Mouse (Mus musculus) spleen, adult 18-20 months (tissue): ENCODE measurements around the gene Sv2c.
"Not testable (repeated sequence)": the region's sequence is repeated elsewhere in the genome, so short reads cannot be mapped to it uniquely, and the experiment has no call there.

Source experiments
- DNase-seq, 2 experiments: peaks; one replicate each; pipeline ENCODE4 v3.0.0; 2022; ENCODE audit warnings: mixed read lengths in 2 of 2

The Sv2c gene

DNA sequence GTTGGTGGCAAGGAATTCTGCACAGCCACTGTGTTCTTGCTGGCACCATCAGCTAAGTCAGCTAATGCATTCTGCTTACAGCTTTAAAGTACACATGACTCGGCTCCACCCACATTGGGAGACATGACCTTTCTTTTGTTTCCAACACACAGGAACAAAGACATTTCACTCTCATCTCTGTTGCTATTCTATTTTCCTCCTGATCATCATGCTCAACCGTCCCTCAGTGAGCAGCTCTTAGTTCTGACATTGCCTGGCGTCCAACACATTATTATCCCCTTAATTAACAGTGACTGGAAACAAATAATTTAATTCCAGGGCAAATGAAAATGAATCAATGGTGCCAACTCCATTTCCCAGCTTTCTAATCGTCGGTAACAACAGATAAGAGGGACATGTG is 87.0 kb downstream of the Sv2c start:
- DNase-seq: no peak

DNA sequence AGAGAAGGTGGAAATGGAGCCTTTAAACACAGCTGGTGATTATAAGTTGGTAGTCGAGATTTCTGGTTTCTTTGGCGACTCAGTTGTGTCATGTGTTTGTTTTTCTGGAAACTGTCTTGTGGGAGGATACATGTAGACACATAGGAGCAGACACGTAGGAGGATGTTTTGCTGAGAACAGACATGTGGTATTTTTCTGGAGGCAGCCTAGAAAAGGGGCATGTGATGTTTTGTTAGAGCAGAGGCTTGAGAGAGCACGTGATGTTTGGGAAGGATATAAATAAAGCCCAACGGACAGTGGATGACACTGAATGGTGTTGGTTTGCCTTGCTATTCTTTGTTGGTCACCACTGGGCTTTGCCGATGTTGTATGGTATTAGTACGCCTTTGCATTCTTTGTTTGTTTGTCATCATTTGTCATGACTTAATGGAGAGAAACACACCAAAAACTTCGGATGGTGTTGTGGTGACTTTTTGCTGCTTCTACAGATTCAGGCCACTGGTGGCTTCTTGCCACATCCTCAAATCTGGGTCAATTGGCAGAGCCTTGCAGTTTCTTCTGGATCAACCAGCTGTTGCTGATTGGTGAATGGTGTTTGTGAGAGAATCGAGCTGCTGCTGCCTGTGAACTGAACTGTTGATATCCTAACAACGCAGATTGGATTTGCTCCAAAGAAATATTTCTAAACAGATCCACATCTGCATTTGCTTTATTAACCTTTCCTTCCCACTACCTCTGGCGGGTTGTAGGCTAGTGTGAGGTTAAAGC is 91.9 kb downstream of the Sv2c start:
- DNase-seq: no peak

GRCm38 (mm10) chr13:96039536-96039935 is 92.8 kb downstream of the Sv2c start:
- DNase-seq: no peak

- DNase-seq: peak in 1 of 2 experiments; percentile 27
Observed at GRCm38 (mm10) chr13:96030368-96031223, 101.8 kb downstream of the Sv2c start.

- no peak for DNase-seq
Observed at GRCm38 (mm10) chr13:96023858-96024257, 108.5 kb downstream of the Sv2c start.

DNA sequence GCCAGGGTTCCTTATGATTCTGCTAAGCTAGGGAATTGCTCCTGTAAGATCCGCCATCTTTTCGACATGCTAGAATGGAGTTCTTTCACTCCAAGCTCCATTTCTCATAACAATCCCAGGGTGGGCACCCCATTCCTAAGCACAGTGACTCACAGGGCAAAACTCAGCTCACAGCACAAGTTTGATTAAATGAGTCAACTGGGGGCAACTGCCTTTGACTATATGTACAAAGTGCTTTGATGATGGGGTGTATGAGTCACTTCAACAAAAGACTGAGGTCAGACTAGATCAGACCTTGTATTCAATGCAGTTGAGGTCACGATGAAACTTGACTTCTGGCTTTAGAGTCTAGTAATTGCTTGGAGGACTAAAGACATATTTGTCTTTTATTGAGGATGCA is 116.9 kb downstream of the Sv2c start:
- DNase-seq: no peak

DNA sequence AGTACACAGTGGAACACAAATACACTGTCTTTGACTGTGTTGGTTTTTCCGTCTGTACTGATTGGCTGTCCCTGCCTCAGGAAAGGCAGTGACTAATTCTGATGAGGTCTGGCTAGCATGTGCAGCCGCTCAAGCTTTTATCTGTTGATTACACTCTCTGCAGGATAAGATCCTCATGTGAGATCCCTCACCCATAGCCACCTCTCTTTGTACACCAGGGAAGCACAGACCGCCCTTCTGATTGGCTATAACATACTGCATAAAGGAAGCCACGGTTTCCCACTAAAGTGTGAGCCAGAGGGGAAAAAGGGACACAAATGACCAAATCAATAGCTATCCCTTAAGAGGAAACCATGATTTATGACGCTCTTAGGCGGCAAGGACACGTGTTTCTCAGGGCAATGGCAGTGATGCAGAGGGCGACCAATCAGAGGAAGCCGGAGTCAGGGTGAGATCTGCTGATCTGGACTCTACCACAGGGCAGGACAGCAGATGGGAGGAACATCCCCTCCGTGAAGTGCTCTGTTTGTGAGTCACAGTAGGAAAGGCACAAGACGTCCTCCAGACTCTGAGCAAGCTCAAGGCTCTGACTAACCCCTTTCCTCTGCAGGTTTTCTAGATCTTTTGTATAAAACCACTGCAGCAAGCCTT is 121.4 kb downstream of the Sv2c start:
- no peak for DNase-seq

GRCm38 (mm10) chr13:96008975-96009374 is 123.4 kb downstream of the Sv2c start:
- no peak for DNase-seq

GRCm38 (mm10) chr13:96008154-96008553 is 124.2 kb downstream of the Sv2c start:
- no peak for DNase-seq

- no peak for DNase-seq
Observed at GRCm38 (mm10) chr13:96003539-96003938, 128.8 kb downstream of the Sv2c start.

DNA sequence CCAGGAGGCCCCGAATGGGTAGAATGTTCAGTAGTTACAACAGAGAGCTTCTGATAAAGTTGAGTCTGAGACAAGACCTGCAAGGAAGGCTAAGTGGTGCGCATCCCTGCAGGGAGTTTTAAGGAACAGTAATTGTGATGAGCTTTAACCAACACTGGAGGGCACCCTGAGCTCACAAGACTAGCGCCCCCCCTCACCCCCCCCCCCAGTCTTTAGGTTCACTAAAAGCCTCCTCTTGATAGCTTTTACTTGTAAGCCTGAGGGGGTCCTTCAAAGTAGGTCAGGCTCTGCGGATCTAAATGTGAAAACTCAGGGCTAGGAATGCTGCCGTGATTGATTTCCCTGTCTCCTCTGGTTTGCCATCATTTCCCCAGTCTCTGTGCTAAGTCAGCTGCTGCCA is 129.9 kb downstream of the Sv2c start:
- no peak for DNase-seq

- DNase-seq: no peak
Observed at GRCm38 (mm10) chr13:95999396-95999795, 133.0 kb downstream of the Sv2c start.

- DNase-seq: no peak
Observed at GRCm38 (mm10) chr13:95997294-95997693, 135.1 kb downstream of the Sv2c start.

DNA sequence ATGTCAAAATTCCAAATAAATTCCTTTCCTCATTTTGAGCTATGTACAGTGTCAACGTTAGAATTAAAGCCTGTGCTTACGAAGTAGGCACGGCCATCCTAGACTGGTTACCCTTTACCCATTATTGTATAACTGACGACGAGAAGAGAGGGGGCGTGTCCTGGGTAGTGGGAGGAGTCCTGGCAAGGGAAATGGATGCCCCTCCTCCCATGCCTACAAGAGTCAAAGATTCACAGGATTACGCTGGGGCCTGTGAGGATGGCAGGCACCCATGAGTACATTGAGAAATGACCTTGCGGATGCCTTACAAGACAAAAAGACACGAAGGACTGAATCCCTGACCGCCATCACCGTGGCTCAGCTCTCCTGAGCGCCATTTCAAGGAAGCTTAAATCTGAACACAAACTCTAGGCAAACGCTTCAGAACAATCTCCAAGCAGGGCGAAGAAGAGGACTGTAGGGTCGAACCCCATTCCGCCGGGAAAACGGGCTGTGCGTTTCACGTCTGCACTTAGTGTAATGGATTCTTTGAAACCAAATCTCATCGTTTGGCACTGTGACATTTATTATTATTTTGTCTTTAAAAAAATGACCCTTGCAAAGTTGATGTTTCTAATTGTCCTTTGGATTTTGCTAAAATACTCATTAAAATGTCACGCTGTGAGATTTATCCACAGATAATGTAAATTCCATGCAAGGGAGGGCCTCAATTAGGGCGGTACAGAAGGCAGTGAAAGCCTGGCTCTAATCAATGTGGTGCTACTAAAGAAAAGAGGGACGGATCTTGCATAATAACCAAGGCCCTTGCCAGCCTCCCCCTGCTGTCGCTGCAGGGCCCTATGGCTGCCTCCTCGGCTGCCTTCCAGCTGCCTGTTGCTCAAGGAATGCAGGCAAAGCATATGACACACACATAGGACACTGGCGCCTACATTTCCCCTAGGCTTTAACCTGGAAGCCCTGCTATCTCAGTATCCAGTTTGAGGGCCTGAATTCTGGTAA is 137.4 kb downstream of the Sv2c start:
- DNase-seq: no peak

GRCm38 (mm10) chr13:95988181-95988580 is 144.2 kb downstream of the Sv2c start:
- no peak for DNase-seq

- no peak for DNase-seq
Observed at GRCm38 (mm10) chr13:95987147-95987546, 145.2 kb downstream of the Sv2c start.

DNA sequence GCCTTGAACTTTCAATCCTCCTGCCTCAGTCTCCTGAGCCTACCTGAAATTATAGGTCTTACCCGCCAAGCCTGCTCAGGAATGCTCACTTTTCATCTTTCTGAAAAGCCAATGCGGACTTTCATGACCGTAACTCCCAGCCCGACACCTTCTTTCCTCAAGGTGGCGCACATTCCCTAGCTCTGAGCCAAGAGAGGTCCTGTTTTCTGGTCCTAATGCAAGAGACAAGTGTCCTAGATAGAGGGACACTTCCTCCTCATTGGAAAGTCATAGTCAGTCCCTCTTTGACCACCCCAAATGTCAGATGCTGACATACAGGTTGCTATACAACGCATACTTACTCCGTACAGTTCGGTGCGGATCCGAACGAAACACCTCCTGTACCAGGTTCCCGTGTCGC is 146.0 kb downstream of the Sv2c start:
- no peak for DNase-seq

GRCm38 (mm10) chr13:95975225-95975624 is 157.2 kb downstream of the Sv2c start:
- no peak for DNase-seq

GRCm38 (mm10) chr13:95974106-95974505 is 158.3 kb downstream of the Sv2c start:
- DNase-seq: no peak

GRCm38 (mm10) chr13:95973368-95973958 is 158.9 kb downstream of the Sv2c start:
- peak in 1 of 2 experiments; percentile 59 for DNase-seq

- DNase-seq: not testable (repeated sequence)
Observed at GRCm38 (mm10) chr13:95968031-95968430, 164.3 kb downstream of the Sv2c start.

DNA sequence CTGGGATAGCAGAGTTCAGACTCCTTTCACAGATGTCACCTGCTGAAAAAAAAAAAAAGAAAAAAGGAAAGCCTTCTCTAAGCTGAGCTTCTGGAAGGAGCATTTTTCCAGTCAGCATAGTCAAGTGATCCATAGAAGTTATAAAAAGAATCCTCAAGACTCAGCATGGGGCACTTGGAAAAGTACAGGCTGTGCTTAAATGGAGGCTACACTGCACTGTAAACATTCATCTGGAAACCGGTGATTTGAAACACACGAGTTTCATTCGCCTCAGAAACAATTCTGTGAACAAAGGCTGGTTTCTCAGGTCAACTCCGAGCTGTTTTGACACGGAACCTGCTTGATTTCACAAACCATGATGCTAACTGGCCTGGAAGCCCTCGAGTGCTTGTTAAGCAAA is 165.6 kb downstream of the Sv2c start:
- DNase-seq: no peak
